Mouse (Mus musculus) cortical plate, adult 2 months (tissue): Measurements from ENCODE around the gene Lin7b.

ENCODE experiments used
- CTCF ChIP-seq: fragments of 200-500 bp; IDR thresholded peaks from 2 replicates; pipeline ENCODE4 v1.5.1; 2011; ENCODE audit warnings: mild to moderate bottlenecking, control low read depth, low read length; ENCODE audit not compliant: insufficient read depth; ENCODE audit errors: extremely low read depth
- POLR2A ChIP-seq: fragments of 200-500 bp; IDR thresholded peaks from 2 replicates; pipeline ENCODE4 v1.6.1; 2011; ENCODE audit warnings: mild to moderate bottlenecking, low read length, control low read depth; ENCODE audit not compliant: insufficient read depth; ENCODE audit errors: extremely low read depth

GRCm38 (mm10) chr7:45342081-45342480 lies 28.3 kb downstream of the Lin7b start:
- TF ChIP-seq CTCF = no peak
- no peak for TF ChIP-seq POLR2A
